Mouse (Mus musculus): ENCODE results near the gene Lgr4. TPM values are rescaled to one million over a fixed set of nuclear protein-coding genes. Genes with fewer than 3 reads are reported as not detected.

The Lgr4 gene
- polyA plus RNA-seq, 1 experiment, result 0.04 TPM

DNA sequence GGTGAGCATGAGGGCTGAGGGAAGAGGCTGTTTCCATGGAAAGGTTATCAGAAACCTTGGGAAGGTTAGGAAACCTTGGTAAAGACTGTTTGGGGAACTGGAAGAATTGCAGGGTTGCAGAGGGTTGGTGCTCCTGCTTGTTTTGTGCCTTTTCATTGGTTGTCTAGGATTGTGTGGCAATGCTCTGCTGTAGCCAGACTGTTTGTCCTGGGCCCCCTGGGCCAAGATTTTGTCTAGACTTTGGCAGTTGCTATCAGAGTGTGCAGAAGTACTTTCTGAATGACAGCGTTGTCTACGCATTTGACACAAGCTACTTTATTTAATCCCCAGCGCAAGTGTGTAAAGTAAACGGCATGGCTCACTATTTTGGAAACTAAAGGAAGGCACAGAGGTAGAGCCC is 33.6 kb downstream of the Lgr4 start:
- no peak for TF ChIP-seq GATA1 (IDR thresholded peaks at IDR 0.05; ENCODE audit: low read length)
- TF ChIP-seq TAL1 (IDR thresholded peaks at IDR 0.05; ENCODE audit: low read length), result no peak
- Histone ChIP-seq H3K27me3 (ENCODE audit: control insufficient read depth) (no peaks in the 10 kb centered on the region), H3K4me3 (replicated peaks) (no peak overlapping the region), H3K36me3 (ENCODE audit: control insufficient read depth) (no peaks in the 10 kb centered on the region), H3K4me1 (ENCODE audit: control insufficient read depth) (peaks cover 43% of the 10 kb centered on the region), H3K9me3 (ENCODE audit: control insufficient read depth, low read length) (no peaks in the 10 kb centered on the region)

DNA sequence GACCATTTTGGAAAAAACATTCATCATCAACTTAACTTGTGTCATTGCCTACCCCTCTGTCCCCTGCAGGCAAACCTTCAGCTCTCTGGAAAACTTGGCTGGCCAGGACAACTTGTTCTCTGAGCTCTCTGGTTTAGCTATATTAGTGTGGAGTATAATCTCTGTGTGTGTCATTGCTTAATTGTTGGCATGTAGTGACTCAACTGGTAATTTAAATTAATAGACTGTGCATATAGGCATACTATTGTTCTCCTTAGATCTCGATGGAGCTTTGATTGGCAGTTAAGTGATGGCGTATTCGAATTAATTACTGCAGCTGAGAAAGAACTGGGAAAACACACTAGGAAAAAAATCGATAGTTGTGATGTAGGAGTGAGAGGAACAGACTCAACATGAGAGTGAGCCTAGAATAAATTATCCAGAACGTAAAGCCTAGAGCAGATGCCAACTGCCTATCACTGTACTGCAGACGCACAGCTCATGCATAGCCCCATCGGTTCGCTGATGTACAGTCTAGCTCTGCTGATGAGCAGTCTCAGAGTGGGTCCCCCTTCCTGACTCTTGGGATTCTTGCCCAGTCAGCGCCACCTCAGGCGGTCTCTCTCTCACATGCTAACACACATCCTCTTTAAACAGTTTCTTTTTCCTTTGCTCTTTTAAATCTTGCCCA is 35.7 kb downstream of the Lgr4 start:
- H3K36me3 ChIP-seq (ENCODE audit: control insufficient read depth), result no peaks in the 10 kb centered on the region
- H3K9me3 ChIP-seq (ENCODE audit: control insufficient read depth, low read length), result no peaks in the 10 kb centered on the region
- no peak for TF ChIP-seq TAL1 (IDR thresholded peaks at IDR 0.05; ENCODE audit: low read length)
- no peaks in the 10 kb centered on the region for H3K27me3 ChIP-seq (ENCODE audit: control insufficient read depth)
- peaks cover 43% of the 10 kb centered on the region for H3K4me1 ChIP-seq (ENCODE audit: control insufficient read depth)
- H3K4me3 ChIP-seq (replicated peaks), result no peak overlapping the region

DNA sequence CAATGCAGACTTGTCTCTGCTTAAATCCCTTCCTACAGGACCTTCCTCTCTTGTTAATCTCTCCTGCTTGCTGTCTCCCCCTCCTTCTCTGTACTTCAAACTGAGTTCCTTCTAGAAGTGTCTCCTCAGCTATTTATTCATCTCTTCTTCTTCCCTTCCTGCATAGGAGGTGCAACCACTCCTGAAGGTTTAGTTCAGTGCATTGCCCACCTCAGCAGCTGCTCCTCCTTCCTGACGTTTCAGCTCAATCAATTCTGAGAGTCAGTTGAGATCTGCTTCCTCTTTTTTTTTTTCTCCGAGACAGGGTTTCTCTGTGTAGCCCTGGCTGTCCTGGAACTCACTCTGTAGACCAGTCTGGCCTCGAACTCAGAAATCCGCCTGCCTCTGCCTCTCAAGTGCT is 36.4 kb downstream of the Lgr4 start:
- Histone ChIP-seq H3K4me1 (ENCODE audit: control insufficient read depth) (peaks cover 43% of the 10 kb centered on the region), H3K9me3 (ENCODE audit: control insufficient read depth, low read length) (no peaks in the 10 kb centered on the region), H3K27me3 (ENCODE audit: control insufficient read depth) (no peaks in the 10 kb centered on the region), H3K36me3 (ENCODE audit: control insufficient read depth) (no peaks in the 10 kb centered on the region), H3K4me3 (replicated peaks) (no peak overlapping the region)
- TF ChIP-seq TAL1 (IDR thresholded peaks at IDR 0.05; ENCODE audit: low read length) (no peak), GATA1 (IDR thresholded peaks at IDR 0.05; ENCODE audit: low read length) (no peak)

DNA sequence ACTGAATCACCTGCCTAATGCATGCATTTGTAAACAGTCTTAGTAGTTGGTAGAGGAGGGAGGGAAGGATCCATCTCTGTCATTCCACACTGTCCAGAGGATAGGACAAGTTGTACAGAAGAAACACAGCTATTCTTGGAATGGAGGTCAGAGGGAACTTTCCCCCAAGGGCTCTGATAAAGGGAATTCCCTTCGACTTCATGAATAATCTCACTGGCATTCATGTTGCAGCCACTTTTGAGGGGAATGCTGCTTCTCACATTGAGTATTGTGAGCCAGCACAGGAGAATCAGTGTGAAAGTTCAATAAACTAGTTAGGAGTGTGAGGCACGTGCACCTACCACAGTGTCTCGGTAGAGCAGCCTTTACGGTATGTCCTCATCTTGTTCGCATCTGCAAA is 37.6 kb downstream of the Lgr4 start:
- H3K4me1 ChIP-seq (ENCODE audit: control insufficient read depth), result peaks cover 37% of the 10 kb centered on the region

DNA sequence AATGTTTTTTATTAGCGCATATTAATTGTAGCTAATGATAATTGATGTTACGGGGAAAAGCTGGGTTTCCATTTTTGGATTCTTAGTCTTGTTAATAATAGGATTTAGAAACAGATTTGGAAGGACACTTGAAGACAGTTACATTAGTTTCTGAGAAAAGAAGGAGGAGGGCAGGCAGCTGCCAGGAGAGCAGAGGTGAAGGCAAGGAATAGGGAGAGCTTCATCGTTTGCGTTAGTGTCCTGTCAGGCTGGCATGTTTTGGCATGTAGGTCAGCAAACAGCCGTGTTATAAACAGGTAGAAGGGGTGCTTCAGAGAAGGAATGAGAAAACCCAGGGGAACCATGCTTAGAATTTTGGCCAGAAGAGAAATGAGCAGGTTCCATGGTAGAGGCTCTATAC is 38.5 kb downstream of the Lgr4 start:
- peaks cover 29% of the 10 kb centered on the region for H3K4me1 ChIP-seq (ENCODE audit: control insufficient read depth)
- H3K9me3 ChIP-seq (ENCODE audit: control insufficient read depth, low read length), result no peaks in the 10 kb centered on the region
- H3K27me3 ChIP-seq (ENCODE audit: control insufficient read depth), result no peaks in the 10 kb centered on the region

More for the DNA sequence above, 37.6 kb downstream of the Lgr4 start:
- TF ChIP-seq TAL1 (IDR thresholded peaks at IDR 0.05; ENCODE audit: low read length), result no peak
- TF ChIP-seq GATA1 (IDR thresholded peaks at IDR 0.05; ENCODE audit: low read length), result no peak
- no peaks in the 10 kb centered on the region for H3K36me3 ChIP-seq (ENCODE audit: control insufficient read depth)
- H3K27me3 ChIP-seq (ENCODE audit: control insufficient read depth), result no peaks in the 10 kb centered on the region
- no peaks in the 10 kb centered on the region for H3K9me3 ChIP-seq (ENCODE audit: control insufficient read depth, low read length)
- H3K4me3 ChIP-seq (replicated peaks), result no peak overlapping the region

DNA sequence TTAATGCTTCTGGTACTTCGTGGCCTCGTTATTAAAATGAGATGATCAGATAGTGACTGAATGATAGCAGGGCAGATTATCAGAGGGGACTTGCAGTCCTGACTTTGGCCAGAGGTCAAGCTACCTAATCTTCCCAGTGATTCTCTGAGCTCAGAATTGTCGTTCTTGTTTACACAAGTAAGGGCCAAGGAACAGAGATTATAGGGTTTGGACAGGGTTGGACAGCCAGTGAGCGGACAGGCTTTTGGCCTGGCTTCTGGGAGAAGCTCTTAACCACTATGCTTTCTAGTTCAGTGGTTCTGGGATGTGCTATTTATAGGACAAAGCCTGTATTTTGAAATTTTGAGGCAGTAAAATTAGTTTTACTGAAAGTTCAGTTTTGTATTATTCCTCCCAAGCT is 39.3 kb downstream of the Lgr4 start:
- no peak overlapping the region for H3K4me3 ChIP-seq (replicated peaks)
- H3K27me3 ChIP-seq (ENCODE audit: control insufficient read depth), result no peaks in the 10 kb centered on the region
- H3K36me3 ChIP-seq (ENCODE audit: control insufficient read depth), result no peaks in the 10 kb centered on the region
- H3K4me1 ChIP-seq (ENCODE audit: control insufficient read depth), result peaks cover 21% of the 10 kb centered on the region
- no peaks in the 10 kb centered on the region for H3K9me3 ChIP-seq (ENCODE audit: control insufficient read depth, low read length)
- TF ChIP-seq TAL1 (IDR thresholded peaks at IDR 0.05; ENCODE audit: low read length), result no peak
- no peak for TF ChIP-seq GATA1 (IDR thresholded peaks at IDR 0.05; ENCODE audit: low read length)

More for the DNA sequence above, 38.5 kb downstream of the Lgr4 start:
- Histone ChIP-seq H3K36me3 (ENCODE audit: control insufficient read depth) (no peaks in the 10 kb centered on the region), H3K4me3 (replicated peaks) (no peak overlapping the region)
- TF ChIP-seq TAL1 (IDR thresholded peaks at IDR 0.05; ENCODE audit: low read length) (no peak), GATA1 (IDR thresholded peaks at IDR 0.05; ENCODE audit: low read length) (no peak)

DNA sequence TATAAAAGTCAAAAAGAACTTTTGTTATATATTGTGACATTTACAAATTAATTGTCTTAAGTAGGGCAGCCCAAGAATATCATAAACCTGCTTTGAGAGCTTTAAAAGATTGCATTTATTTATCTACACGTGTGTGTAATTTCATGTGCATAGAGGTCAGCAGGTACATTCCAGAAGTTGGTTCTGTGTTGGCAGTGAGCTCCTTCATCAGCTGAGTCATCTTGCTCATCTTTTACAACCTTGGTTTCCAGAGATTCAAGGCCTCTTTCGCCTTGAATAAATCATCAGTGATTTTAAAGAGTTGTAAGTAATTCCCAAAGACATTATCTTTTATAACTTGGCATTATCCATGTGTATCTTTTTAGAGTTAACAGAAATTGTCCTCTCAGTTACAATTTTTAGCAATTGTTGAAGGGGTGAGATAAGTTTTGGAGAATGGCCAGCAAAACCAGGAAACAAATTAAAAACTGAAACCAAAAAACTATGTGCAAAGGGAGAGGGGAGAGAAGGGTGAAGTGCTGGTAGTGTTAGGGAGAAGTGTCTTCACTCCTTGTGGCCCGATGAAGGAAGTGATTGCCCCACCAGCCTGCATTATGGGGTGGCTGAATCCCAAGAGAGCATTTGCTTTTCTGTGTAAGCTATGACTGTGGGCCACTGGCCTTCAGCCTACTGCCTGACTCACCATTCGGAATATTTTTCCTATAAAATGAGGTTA is 41.4 kb downstream of the Lgr4 start:
- H3K27me3 ChIP-seq (ENCODE audit: control insufficient read depth), result no peaks in the 10 kb centered on the region
- peaks cover 9% of the 10 kb centered on the region for H3K4me1 ChIP-seq (ENCODE audit: control insufficient read depth)
- H3K36me3 ChIP-seq (ENCODE audit: control insufficient read depth), result no peaks in the 10 kb centered on the region
- no peak overlapping the region for H3K4me3 ChIP-seq (replicated peaks)
- TF ChIP-seq GATA1 (IDR thresholded peaks at IDR 0.05; ENCODE audit: low read length), result no peak
- TF ChIP-seq TAL1 (IDR thresholded peaks at IDR 0.05; ENCODE audit: low read length), result no peak
- no peaks in the 10 kb centered on the region for H3K9me3 ChIP-seq (ENCODE audit: control insufficient read depth, low read length)

DNA sequence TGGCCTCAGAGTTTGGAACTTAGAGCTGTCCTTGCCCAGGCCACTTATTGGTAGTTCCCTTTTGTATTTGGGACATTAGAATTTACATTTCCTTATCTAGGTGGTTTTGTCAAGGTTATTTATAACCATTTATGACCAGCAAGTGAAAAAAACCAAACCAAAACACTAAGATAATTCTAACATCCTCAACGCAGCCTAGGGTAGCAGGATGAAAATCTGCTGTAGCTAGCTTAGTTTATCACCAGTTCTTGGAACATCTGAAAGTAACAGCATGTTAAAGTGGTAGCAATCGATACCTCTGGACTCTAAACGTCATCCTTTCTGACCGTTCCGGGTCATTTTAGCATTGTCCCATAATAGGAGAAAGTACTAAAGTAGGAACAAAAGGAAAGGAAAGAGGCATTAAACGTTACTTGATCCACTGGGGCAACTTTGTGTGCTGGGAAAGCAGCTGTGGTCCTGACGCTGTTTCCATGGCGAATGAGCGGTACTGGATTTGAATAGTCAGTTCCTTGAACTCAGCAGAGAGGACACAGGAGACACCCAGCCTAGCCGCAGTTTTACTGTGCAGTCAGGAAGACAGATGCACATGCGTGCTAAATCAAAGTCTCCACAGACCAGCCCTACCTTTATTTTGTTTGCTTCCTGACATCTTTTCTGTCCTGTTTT is 42.1 kb downstream of the Lgr4 start:
- H3K4me3 ChIP-seq (replicated peaks), result no peak overlapping the region
- H3K9me3 ChIP-seq (ENCODE audit: control insufficient read depth, low read length), result no peaks in the 10 kb centered on the region
- no peak for TF ChIP-seq TAL1 (IDR thresholded peaks at IDR 0.05; ENCODE audit: low read length)
- TF ChIP-seq GATA1 (IDR thresholded peaks at IDR 0.05; ENCODE audit: low read length), result no peak
- peaks cover 5% of the 10 kb centered on the region; the same call in 1 of the 2 replicates for H3K4me1 ChIP-seq (ENCODE audit: control insufficient read depth)
- H3K36me3 ChIP-seq (ENCODE audit: control insufficient read depth), result no peaks in the 10 kb centered on the region
- H3K27me3 ChIP-seq (ENCODE audit: control insufficient read depth), result no peaks in the 10 kb centered on the region

DNA sequence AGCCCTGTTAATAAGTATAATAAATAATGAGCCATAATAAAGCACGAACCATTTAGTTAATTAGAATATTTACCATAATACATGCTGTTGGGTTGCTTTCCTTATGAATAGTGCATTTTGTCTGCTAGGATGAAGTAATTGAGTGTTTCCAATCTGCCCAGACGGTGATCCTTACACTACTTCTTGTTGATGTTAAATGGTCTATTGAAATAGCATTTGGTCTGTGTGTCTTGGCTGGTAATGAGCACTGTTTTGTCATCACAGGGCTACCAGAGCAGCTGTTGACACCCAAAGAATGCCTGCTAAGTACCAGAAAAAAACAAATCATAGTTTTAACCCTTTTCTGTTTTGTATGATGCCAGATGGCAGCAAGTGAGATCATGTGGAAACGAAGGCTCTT is 42.8 kb downstream of the Lgr4 start:
- H3K9me3 ChIP-seq (ENCODE audit: control insufficient read depth, low read length), result no peaks in the 10 kb centered on the region
- no peak overlapping the region for H3K4me3 ChIP-seq (replicated peaks)
- no peaks in the 10 kb centered on the region for H3K27me3 ChIP-seq (ENCODE audit: control insufficient read depth)
- no peaks in the 10 kb centered on the region for H3K36me3 ChIP-seq (ENCODE audit: control insufficient read depth)
- peaks cover 1% of the 10 kb centered on the region; the same call in 1 of the 2 replicates for H3K4me1 ChIP-seq (ENCODE audit: control insufficient read depth)
- TF ChIP-seq TAL1 (IDR thresholded peaks at IDR 0.05; ENCODE audit: low read length) (no peak), GATA1 (IDR thresholded peaks at IDR 0.05; ENCODE audit: low read length) (no peak)
